Mouse (Mus musculus) liver, postnatal 0 days (tissue): ENCODE results near the gene Sgce. TPM values are rescaled to one million over a fixed set of nuclear protein-coding genes. Genes with fewer than 3 reads are reported as not detected.

Source experiments
- ATAC-seq: fragments of 200-750 bp; cut with Nextera tagmentation; 2 replicates; pipeline ENCODE4 v1.8.0; 2017; ENCODE audit warnings: mild to moderate bottlenecking, moderate library complexity
- DNase-seq: peaks from one replicate; pipeline ENCODE4 v3.0.0-alpha.2; 2016
- H3K27ac ChIP-seq: fragments of 300-500 bp; sonication (generic); 2 replicates; pipeline ENCODE4 v1.5.1; 2014; ENCODE audit warnings: antibody characterized with exemption, moderate library complexity, mild to moderate bottlenecking, low read depth
- H3K27me3 ChIP-seq: fragments of 300-500 bp; sonication (generic); 2 replicates; pipeline ENCODE4 v1.6.1; 2014; ENCODE audit warnings: low read length, control low read depth, mixed read lengths; ENCODE audit not compliant: insufficient read depth
- H3K36me3 ChIP-seq: fragments of 300-500 bp; sonication (generic); replicated peaks from 2 replicates; pipeline ENCODE4 v1.6.1; 2014; ENCODE audit warnings: mild to moderate bottlenecking, control low read depth, low read length, moderate library complexity, mixed read lengths; ENCODE audit not compliant: insufficient read depth
- H3K4me1 ChIP-seq: fragments of 300-500 bp; sonication (generic); 2 replicates; pipeline ENCODE4 v1.6.1; 2014; ENCODE audit warnings: antibody characterized with exemption, mild to moderate bottlenecking, control low read depth; ENCODE audit not compliant: insufficient read depth
- H3K4me2 ChIP-seq: fragments of 300-500 bp; sonication (generic); 2 replicates; pipeline ENCODE4 v1.6.1; 2014; ENCODE audit warnings: low read depth, mild to moderate bottlenecking, low read length, moderate library complexity, mixed read lengths
- H3K4me3 ChIP-seq: fragments of 300-500 bp; sonication (generic); 2 replicates; pipeline ENCODE4 v1.5.1; 2014; ENCODE audit warnings: low read depth, low read length
- H3K9ac ChIP-seq: fragments of 300-500 bp; sonication (generic); replicated peaks from 2 replicates; pipeline ENCODE4 v1.6.1; 2014; ENCODE audit warnings: mild to moderate bottlenecking, moderate library complexity
- H3K9me3 ChIP-seq: fragments of 300-500 bp; sonication (generic); 2 replicates; pipeline ENCODE4 v1.6.1; 2016; ENCODE audit warnings: mild to moderate bottlenecking, control low read depth, low read length, mixed read lengths
- CTCF ChIP-seq: sonication (generic); IDR thresholded peaks from 2 replicates; pipeline ENCODE4 v1.5.1; 2016; ENCODE audit warnings: antibody characterized with exemption, low read depth
- EP300 ChIP-seq: IDR thresholded peaks from 2 replicates; pipeline ENCODE4 v1.6.1; 2016; ENCODE audit warnings: antibody characterized with exemption, low read depth, mild to moderate bottlenecking
- WGBS: fragments of 180-500 bp; shearing (Covaris S2); extraction: QIAGEN DNeasy Blood & Tissue Kit; methylation state at CpG from one replicate; pipeline ENCODE4 v1.1.7; 2014; ENCODE audit not compliant: insufficient replicate concordance; 5-methylcytosine and 5-hydroxymethylcytosine counted together
- polyA plus RNA-seq: library from polyadenylated mRNA; unstranded; fragments of >200 nt; fragmentation: Nextera tagmentation; extraction: Ambion mirVana; gene quantifications from 2 replicates; pipeline ENCODE4 v1.2.1, GENCODE M21; 2015

Sgce gene
- polyA plus RNA-seq, 1 experiment from 2014 or later: 30.1 TPM

DNA sequence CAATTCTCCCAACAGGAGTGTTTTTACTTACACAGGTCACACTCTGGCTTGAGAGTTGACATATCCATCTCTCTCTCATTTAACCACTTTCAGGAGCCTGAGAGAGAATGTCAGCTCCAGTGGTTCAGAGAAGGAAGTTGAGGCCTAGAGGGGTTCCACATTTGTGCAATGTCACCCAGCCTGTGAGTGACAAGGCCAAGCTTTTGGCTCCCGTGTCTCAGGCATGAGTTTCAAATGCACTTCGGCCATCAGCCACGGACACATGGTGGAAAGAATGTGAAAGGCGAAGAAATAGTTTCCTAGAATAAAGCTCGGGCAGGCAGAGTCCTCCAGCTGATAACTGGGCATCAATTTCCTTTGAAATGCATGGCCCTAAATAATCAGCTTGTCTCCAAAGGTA is 40.6 kb downstream of the Sgce start:
- Histone ChIP-seq H3K27me3 (no peaks in the 10 kb centered on the region), H3K4me1 (no peaks in the 10 kb centered on the region), H3K4me2 (no peak overlapping the region), H3K4me3 (no peak overlapping the region), H3K9ac (no peak overlapping the region), H3K9me3 (no peaks in the 10 kb centered on the region), H3K27ac (no peak overlapping the region), H3K36me3 (no peaks in the 10 kb centered on the region)
- DNase-seq (no peak), ATAC-seq (no peak)
- TF ChIP-seq EP300 (no peak), CTCF (no peak)
- WGBS: 46% methylated on average over 5 of the region's 5 CpGs

DNA sequence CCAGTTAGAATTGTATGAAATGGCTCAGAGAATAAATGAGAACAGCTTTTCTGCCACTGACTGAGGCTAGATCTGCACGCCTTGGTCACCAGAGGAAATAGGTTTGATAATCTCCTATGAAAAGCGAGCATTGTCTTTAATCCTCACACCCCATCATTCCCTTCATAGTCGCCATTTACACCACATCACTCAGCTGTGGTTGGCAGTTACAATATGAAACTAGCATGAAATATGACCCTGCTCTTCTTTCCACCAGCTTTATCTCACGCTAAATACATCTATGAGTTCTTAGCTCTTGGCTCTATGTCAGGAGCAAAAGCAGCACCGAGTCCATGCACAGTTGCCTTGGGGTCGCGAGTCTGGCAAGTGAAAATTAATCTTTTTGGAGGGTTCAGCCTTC is 43.1 kb downstream of the Sgce start:
- DNase-seq (no peak), ATAC-seq (no peak)
- Histone ChIP-seq H3K27me3 (no peaks in the 10 kb centered on the region), H3K36me3 (no peaks in the 10 kb centered on the region), H3K4me1 (no peaks in the 10 kb centered on the region), H3K4me2 (no peak overlapping the region), H3K4me3 (no peak overlapping the region), H3K27ac (no peak overlapping the region), H3K9me3 (no peaks in the 10 kb centered on the region), H3K9ac (no peak overlapping the region)
- no peak for TF ChIP-seq EP300
- TF ChIP-seq CTCF: no peak
- WGBS: 68% methylated on average over 7 of the region's 7 CpGs

DNA sequence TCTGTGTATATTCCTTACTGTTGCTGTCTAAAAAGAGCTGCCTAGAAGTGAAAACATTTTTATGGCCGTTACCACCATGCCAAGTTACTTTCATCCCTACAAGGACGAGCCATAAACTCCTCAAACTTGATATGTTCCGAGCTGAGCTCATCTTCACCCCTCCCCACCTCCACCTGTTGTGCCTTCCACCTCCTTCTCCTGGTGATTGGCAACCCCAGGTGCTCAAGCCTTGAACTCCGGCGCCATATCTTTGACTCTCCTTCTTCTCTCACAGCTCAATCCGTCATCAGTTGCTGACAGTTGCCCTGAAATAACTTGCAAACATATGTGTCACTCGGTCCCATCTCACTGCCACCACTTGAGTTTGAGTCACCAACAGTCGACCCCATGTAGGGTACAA is 45.4 kb downstream of the Sgce start:
- ATAC-seq (no peak), DNase-seq (no peak)
- no peak overlapping the region for H3K4me3 ChIP-seq
- TF ChIP-seq EP300: no peak
- no peak for TF ChIP-seq CTCF
- H3K27ac ChIP-seq: no peak overlapping the region
- no peak overlapping the region for H3K9ac ChIP-seq
- 76% methylated on average over 8 of the region's 8 CpGs for WGBS
- no peaks in the 10 kb centered on the region for H3K36me3 ChIP-seq
- H3K4me1 ChIP-seq: no peaks in the 10 kb centered on the region
- no peaks in the 10 kb centered on the region for H3K27me3 ChIP-seq
- no peak overlapping the region for H3K4me2 ChIP-seq
- no peaks in the 10 kb centered on the region for H3K9me3 ChIP-seq

DNA sequence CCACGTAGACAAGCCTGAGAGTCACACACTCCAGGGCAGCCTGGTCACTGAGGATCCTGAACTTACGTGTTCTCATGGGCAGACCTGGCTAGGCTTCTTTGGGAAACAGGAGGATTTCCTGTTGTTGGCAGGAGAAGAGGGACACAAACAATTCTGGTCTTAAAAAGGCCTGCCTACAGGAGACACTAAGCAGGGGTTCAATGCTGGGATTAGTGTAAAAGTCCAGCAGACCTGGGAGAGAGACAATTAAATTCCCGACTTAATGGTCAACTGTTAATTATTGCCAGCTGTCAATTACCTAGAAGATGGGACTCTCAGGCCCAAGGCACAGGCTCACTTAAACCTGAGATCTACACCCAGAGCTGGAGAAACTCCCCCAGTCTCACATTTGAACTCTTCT is 51.2 kb downstream of the Sgce start:
- Histone ChIP-seq H3K9ac (no peak overlapping the region), H3K4me2 (no peak overlapping the region), H3K4me1 (no peaks in the 10 kb centered on the region), H3K27me3 (no peaks in the 10 kb centered on the region), H3K4me3 (no peak overlapping the region), H3K36me3 (no peaks in the 10 kb centered on the region), H3K9me3 (no peaks in the 10 kb centered on the region), H3K27ac (no peak overlapping the region)
- ATAC-seq (no peak), DNase-seq (no peak)
- 65% methylated on average over 3 of the region's 3 CpGs for WGBS
- TF ChIP-seq CTCF: no peak
- no peak for TF ChIP-seq EP300

DNA sequence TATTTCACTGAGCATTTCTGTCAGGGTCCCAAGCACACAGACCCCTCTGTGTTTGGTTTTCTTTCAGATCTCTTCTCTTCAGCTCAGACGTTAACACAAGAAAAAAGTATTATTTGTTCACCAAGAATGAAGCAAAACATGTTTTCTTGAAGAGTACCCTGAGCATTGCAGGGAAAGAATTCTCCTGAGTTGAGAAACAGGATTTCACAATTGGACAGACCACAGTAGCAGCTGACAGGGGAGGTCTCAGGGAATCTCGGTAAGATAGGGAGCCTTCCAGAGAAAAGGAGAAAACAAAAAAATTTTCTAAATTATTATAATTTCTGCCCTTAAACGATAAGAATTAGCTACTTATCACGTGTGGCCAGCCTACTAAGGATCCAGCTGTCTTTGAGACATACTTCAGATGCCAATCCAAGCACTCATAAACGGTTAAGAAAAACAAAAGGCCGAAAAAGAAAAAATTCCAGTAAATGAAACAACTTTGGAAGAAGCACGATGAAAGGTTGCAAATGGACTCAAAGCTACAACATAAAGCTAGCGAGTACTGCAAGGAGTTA is 52.3 kb downstream of the Sgce start:
- no peak overlapping the region for H3K4me3 ChIP-seq
- no peaks in the 10 kb centered on the region for H3K9me3 ChIP-seq
- no peak overlapping the region for H3K4me2 ChIP-seq
- no peaks in the 10 kb centered on the region for H3K36me3 ChIP-seq
- DNase-seq: no peak
- H3K27me3 ChIP-seq: no peaks in the 10 kb centered on the region
- no peak for ATAC-seq
- no peak overlapping the region for H3K27ac ChIP-seq
- H3K9ac ChIP-seq: no peak overlapping the region
- no peaks in the 10 kb centered on the region for H3K4me1 ChIP-seq
- no peak for TF ChIP-seq CTCF
- no peak for TF ChIP-seq EP300
- WGBS: 61% methylated on average over 8 of the region's 8 CpGs

DNA sequence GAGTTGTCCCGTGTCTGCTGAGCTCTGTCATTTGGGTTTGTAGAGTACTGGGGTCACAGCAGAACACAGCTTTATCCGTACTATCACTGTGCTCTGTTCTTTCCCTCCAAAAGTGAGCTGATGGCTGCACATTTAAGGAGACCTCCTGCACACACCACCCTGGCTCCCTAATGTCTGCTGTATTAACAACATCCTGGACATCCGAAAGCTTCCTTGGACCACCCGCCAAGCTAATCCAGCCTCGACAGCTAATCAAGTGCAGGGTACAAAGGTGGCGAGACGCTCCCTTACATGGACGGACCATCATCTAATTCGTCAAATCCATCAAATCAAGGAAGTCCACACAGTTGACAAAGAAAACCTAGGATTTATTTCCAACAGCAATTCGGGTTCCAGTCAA is 53.5 kb downstream of the Sgce start:
- WGBS: 78% methylated on average over 10 of the region's 10 CpGs
- ATAC-seq: no peak
- Histone ChIP-seq H3K27me3 (no peaks in the 10 kb centered on the region), H3K9me3 (no peaks in the 10 kb centered on the region), H3K36me3 (no peaks in the 10 kb centered on the region), H3K4me1 (no peaks in the 10 kb centered on the region), H3K4me3 (no peak overlapping the region), H3K27ac (no peak overlapping the region), H3K4me2 (no peak overlapping the region), H3K9ac (no peak overlapping the region)
- TF ChIP-seq EP300 (no peak), CTCF (no peak)
- DNase-seq: no peak

DNA sequence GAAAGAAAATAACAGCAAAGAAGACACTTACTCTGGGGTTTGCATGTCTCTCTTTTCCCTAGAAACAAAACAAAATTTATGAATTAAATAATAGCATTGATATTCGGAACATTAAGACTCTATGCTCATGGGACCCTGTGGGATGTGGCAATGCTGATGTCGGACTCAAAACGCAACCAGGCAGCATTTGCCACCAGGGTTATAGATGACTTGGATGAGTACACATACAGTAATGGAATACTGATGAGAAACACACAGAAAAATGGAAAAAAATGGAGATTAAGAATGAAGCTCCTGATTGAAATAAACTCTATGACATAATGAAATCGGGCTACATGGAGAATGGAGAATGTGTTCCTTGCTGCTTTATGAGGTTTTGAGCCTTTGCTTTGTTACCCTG is 56.6 kb downstream of the Sgce start:
- H3K9me3 ChIP-seq: no peaks in the 10 kb centered on the region
- H3K4me3 ChIP-seq: no peak overlapping the region
- H3K9ac ChIP-seq: no peak overlapping the region
- H3K4me1 ChIP-seq: no peaks in the 10 kb centered on the region
- no peaks in the 10 kb centered on the region for H3K36me3 ChIP-seq
- TF ChIP-seq CTCF: no peak
- no peak for TF ChIP-seq EP300
- H3K27ac ChIP-seq: no peak overlapping the region
- ATAC-seq (no peak), DNase-seq (no peak)
- no peaks in the 10 kb centered on the region for H3K27me3 ChIP-seq
- no peak overlapping the region for H3K4me2 ChIP-seq
- WGBS: 81% methylated on average over 4 of the region's 4 CpGs
